Mouse (Mus musculus) ES-Bruce4 (cell line): ENCODE results near the gene Sptb. TPM values are rescaled to one million over a fixed set of nuclear protein-coding genes. Genes with fewer than 3 reads are reported as not detected.

ENCODE experiments used
- H3K27ac ChIP-seq: 2 replicates; pipeline ENCODE4 v1.5.1; 2012; ENCODE audit warnings: low read length, inconsistent platforms; ENCODE audit not compliant: insufficient read depth
- H3K27me3 ChIP-seq: 2 replicates; pipeline ENCODE4 v1.6.1; 2012; ENCODE audit warnings: mild to moderate bottlenecking, low read length, inconsistent platforms; ENCODE audit not compliant: control insufficient read depth, poor library complexity, insufficient read depth, severe bottlenecking
- H3K36me3 ChIP-seq: 2 replicates; pipeline ENCODE4 v1.6.1; 2012; ENCODE audit warnings: inconsistent platforms, mild to moderate bottlenecking, low read length, moderate library complexity; ENCODE audit not compliant: control insufficient read depth, poor library complexity, insufficient read depth, severe bottlenecking
- H3K4me1 ChIP-seq: one replicate; pipeline ENCODE4 v1.8.1; 2011; ENCODE audit warnings: low read length; ENCODE audit not compliant: control insufficient read depth, insufficient read depth
- H3K4me3 ChIP-seq: 2 replicates; pipeline ENCODE4 v1.5.1; 2011; ENCODE audit warnings: low read depth, mild to moderate bottlenecking, low read length
- H3K9ac ChIP-seq: 2 replicates; pipeline ENCODE4 v1.6.1; 2012; ENCODE audit warnings: low read depth, mild to moderate bottlenecking, inconsistent platforms; ENCODE audit not compliant: poor library complexity, severe bottlenecking
- H3K9me3 ChIP-seq: replicated peaks from 2 replicates; pipeline ENCODE4 v1.6.1; 2012; ENCODE audit warnings: mild to moderate bottlenecking, low read length, inconsistent platforms; ENCODE audit not compliant: control insufficient read depth, poor library complexity, insufficient read depth, severe bottlenecking
- CTCF ChIP-seq: IDR thresholded peaks from one replicate; pipeline ENCODE4 v1.8.1; 2011; ENCODE audit warnings: low read depth, low read length
- EP300 ChIP-seq: IDR thresholded peaks from 2 replicates; pipeline ENCODE4 v1.6.1; 2011; ENCODE audit warnings: low read depth, low read length; ENCODE audit not compliant: insufficient read depth
- POLR2A ChIP-seq: IDR thresholded peaks from one replicate; pipeline ENCODE4 v1.8.1; 2011; ENCODE audit warnings: low read length; ENCODE audit not compliant: insufficient read depth
- polyA plus RNA-seq: library from polyadenylated mRNA; stranded (reverse); fragments of >200 nt; gene quantifications from 2 replicates; pipeline ENCODE4 v1.2.4, GENCODE M21; 2011; ENCODE audit warnings: low read depth; ENCODE audit not compliant: missing spikeins, insufficient read depth, insufficient read length

Sptb gene
- polyA plus RNA-seq, 1 experiment = 4.6 TPM

- no peaks in the 10 kb centered on the region for H3K4me1 ChIP-seq
- peaks cover 6% of the 10 kb centered on the region for H3K36me3 ChIP-seq
- H3K27me3 ChIP-seq = no peaks in the 10 kb centered on the region
- no peak overlapping the region for H3K27ac ChIP-seq
- no peak overlapping the region for H3K9ac ChIP-seq
- no peak overlapping the region for H3K4me3 ChIP-seq
- no peaks in the 10 kb centered on the region for H3K9me3 ChIP-seq
- TF ChIP-seq CTCF (no peak), EP300 (no peak), POLR2A (no peak)
Observed at GRCm38 (mm10) chr12:76578465-76578864, 131.9 kb downstream of the Sptb start.

GRCm38 (mm10) chr12:76577858-76578257, 132.5 kb downstream of the Sptb start:
- H3K36me3 ChIP-seq = peaks cover 6% of the 10 kb centered on the region
- H3K9me3 ChIP-seq = no peaks in the 10 kb centered on the region

GRCm38 (mm10) chr12:76576806-76577205, 133.5 kb downstream of the Sptb start:
- Histone ChIP-seq H3K27ac (no peak overlapping the region), H3K36me3 (peaks cover 6% of the 10 kb centered on the region), H3K4me3 (no peak overlapping the region), H3K4me1 (no peaks in the 10 kb centered on the region), H3K9ac (no peak overlapping the region), H3K27me3 (no peaks in the 10 kb centered on the region), H3K9me3 (no peaks in the 10 kb centered on the region)
- TF ChIP-seq POLR2A (no peak), CTCF (no peak), EP300 (no peak)

More at GRCm38 (mm10) chr12:76577858-76578257, 132.5 kb downstream of the Sptb start:
- H3K9ac ChIP-seq = no peak overlapping the region
- H3K27me3 ChIP-seq = no peaks in the 10 kb centered on the region
- no peak overlapping the region for H3K4me3 ChIP-seq
- no peaks in the 10 kb centered on the region for H3K4me1 ChIP-seq
- no peak overlapping the region for H3K27ac ChIP-seq
- TF ChIP-seq CTCF (no peak), POLR2A (no peak), EP300 (no peak)

GRCm38 (mm10) chr12:76576061-76576460, 134.3 kb downstream of the Sptb start:
- Histone ChIP-seq H3K27ac (no peak overlapping the region), H3K4me1 (peaks cover under 1% of the 10 kb centered on the region), H3K9me3 (no peaks in the 10 kb centered on the region), H3K4me3 (no peak overlapping the region), H3K9ac (no peak overlapping the region), H3K36me3 (peaks cover 6% of the 10 kb centered on the region), H3K27me3 (no peaks in the 10 kb centered on the region)
- TF ChIP-seq EP300 (no peak), POLR2A (no peak), CTCF (no peak)

GRCm38 (mm10) chr12:76574815-76575214, 135.5 kb downstream of the Sptb start:
- Histone ChIP-seq H3K4me1 (peaks cover 3% of the 10 kb centered on the region), H3K27me3 (no peaks in the 10 kb centered on the region), H3K9me3 (no peaks in the 10 kb centered on the region), H3K9ac (no peak overlapping the region), H3K27ac (no peak overlapping the region), H3K4me3 (no peak overlapping the region), H3K36me3 (peaks cover 6% of the 10 kb centered on the region)
- TF ChIP-seq EP300 = no peak
- no peak for TF ChIP-seq POLR2A
- no peak for TF ChIP-seq CTCF

GRCm38 (mm10) chr12:76573381-76573780, 137.0 kb downstream of the Sptb start:
- no peaks in the 10 kb centered on the region for H3K9me3 ChIP-seq
- peaks cover 6% of the 10 kb centered on the region for H3K36me3 ChIP-seq
- H3K9ac ChIP-seq = no peak overlapping the region
- no peak overlapping the region for H3K27ac ChIP-seq
- peaks cover 3% of the 10 kb centered on the region for H3K4me1 ChIP-seq
- no peak overlapping the region for H3K4me3 ChIP-seq
- no peaks in the 10 kb centered on the region for H3K27me3 ChIP-seq
- no peak for TF ChIP-seq POLR2A
- no peak for TF ChIP-seq EP300
- TF ChIP-seq CTCF = no peak
